Mouse (Mus musculus) midbrain, postnatal 0 days (tissue): Measurements from ENCODE around the gene Ifnz. TPM values are rescaled to one million over a fixed set of nuclear protein-coding genes. Genes with fewer than 3 reads are reported as not detected.
"Not testable (repeated sequence)": the region's sequence is repeated elsewhere in the genome, so short reads cannot be mapped to it uniquely, and the experiment has no call there.

Experiments
- ATAC-seq: fragments of 200-750 bp; cut with Nextera tagmentation; 2 replicates; pipeline ENCODE4 v1.8.0; 2017; ENCODE audit warnings: moderate number of reproducible peaks, mild to moderate bottlenecking, moderate TSS enrichment, moderate library complexity; ENCODE audit not compliant: low FRiP score
- DNase-seq: peaks from one replicate; pipeline ENCODE4 v3.0.0-alpha.2; 2015; ENCODE audit warnings: low spot score
- H3K27ac ChIP-seq: fragments of 300-500 bp; sonication (generic); 2 replicates; pipeline ENCODE4 v1.5.1; 2014; ENCODE audit warnings: low read depth, mild to moderate bottlenecking, low read length, mixed read lengths
- H3K27me3 ChIP-seq: fragments of 300-500 bp; sonication (generic); 2 replicates; pipeline ENCODE4 v1.6.1; 2014; ENCODE audit warnings: low read length, control low read depth, mixed read lengths; ENCODE audit not compliant: insufficient read depth
- H3K36me3 ChIP-seq: fragments of 300-500 bp; sonication (generic); 2 replicates; pipeline ENCODE4 v1.6.1; 2014; ENCODE audit warnings: low read length, control low read depth, mixed read lengths; ENCODE audit not compliant: insufficient read depth
- H3K4me1 ChIP-seq: fragments of 300-500 bp; sonication (generic); 2 replicates; pipeline ENCODE4 v1.6.1; 2014; ENCODE audit warnings: mild to moderate bottlenecking, control low read depth, antibody characterized with exemption, low read length, mixed read lengths; ENCODE audit not compliant: insufficient read depth
- H3K4me2 ChIP-seq: fragments of 300-500 bp; sonication (generic); 2 replicates; pipeline ENCODE4 v1.6.1; 2014; ENCODE audit warnings: low read depth, mild to moderate bottlenecking, low read length, mixed read lengths; ENCODE audit not compliant: poor library complexity, severe bottlenecking
- H3K4me3 ChIP-seq: fragments of 300-500 bp; sonication (generic); 2 replicates; pipeline ENCODE4 v1.5.1; 2014; ENCODE audit warnings: low read depth, mild to moderate bottlenecking, low read length, moderate library complexity
- H3K9ac ChIP-seq: fragments of 300-500 bp; sonication (generic); replicated peaks from 2 replicates; pipeline ENCODE4 v1.6.1; 2014; ENCODE audit warnings: mild to moderate bottlenecking, low read length, moderate library complexity, mixed read lengths; ENCODE audit not compliant: poor library complexity, severe bottlenecking
- H3K9me3 ChIP-seq: fragments of 300-500 bp; sonication (generic); 2 replicates; pipeline ENCODE4 v1.6.1; 2016; ENCODE audit warnings: low read length, control low read depth
- CTCF ChIP-seq: IDR thresholded peaks from 2 replicates; pipeline ENCODE4 v1.5.1; 2016; ENCODE audit warnings: antibody characterized with exemption, mild to moderate bottlenecking
- WGBS: fragments of 180-500 bp; shearing (Covaris S2); extraction: QIAGEN DNeasy Blood & Tissue Kit; methylation state at CpG from one replicate; pipeline ENCODE4 v1.1.7; 2014; 5-methylcytosine and 5-hydroxymethylcytosine counted together
- polyA plus RNA-seq: library from polyadenylated mRNA; unstranded; fragments of >200 nt; fragmentation: Nextera tagmentation; extraction: Ambion mirVana; gene quantifications from 2 replicates; pipeline ENCODE4 v1.2.1, GENCODE M21; 2015
- total RNA-seq: library from RNA; depleted of rRNA; stranded (reverse); fragments of >200 nt; gene quantifications from 2 replicates; pipeline ENCODE4 v1.2.3, GENCODE M21; 2014

Gene Ifnz
- total and polyA plus RNA-seq, 2 experiments from 2014 or later: not detected

DNA sequence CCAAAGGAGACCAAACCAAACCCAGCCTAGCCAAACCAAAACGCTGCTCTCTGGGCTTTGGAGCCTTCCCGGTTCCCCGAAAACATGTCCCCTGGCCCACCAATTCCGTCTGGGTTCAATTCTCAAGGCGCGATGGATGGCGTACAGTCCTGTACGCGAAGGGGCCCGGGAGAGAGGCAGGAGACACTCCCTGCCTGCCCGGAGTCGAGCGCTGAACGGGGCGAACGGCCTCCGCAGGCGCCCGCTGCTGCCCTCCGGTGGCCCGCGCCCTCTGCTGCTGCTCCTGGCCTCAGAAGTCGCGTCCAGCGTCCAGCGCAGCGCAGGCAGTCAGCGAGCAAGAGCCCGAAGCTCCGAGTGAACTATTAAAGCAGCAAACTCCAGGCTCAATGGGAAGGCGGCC is 404 bp downstream of the Ifnz start:
- H3K36me3 ChIP-seq, H3K4me1 ChIP-seq, DNase-seq, H3K9ac ChIP-seq, H3K27ac ChIP-seq, H3K27me3 ChIP-seq, H3K4me3 ChIP-seq, ATAC-seq, H3K4me2 ChIP-seq, H3K9me3 ChIP-seq: not testable (repeated sequence)
- 0 out of 2 replicates have a peak, but pooled peaks have one; percentile 12 for TF ChIP-seq CTCF
- no CpG with 5 or more reads among the region's 31 CpGs for WGBS

DNA sequence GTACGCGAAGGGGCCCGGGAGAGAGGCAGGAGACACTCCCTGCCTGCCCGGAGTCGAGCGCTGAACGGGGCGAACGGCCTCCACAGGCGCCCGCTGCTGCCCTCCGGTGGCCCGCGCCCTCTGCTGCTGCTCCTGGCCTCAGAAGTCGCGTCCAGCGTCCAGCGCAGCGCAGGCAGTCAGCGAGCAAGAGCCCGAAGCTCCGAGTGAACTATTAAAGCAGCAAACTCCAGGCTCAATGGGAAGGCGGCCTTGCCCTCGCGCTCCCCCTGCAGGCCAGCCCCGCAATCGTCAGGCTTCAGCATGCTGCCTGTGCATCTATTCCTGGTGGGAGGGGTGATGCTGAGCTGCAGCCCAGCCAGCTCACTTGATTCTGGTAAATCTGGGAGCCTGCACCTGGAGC is 3.5 kb downstream of the Ifnz start, which contains the start of gene Gm13276:
Gene Gm13276 (plus strand): TSS at position 301 of the 400 bp plus-strand sequence.
- ATAC-seq, H3K27me3 ChIP-seq, H3K36me3 ChIP-seq, H3K4me3 ChIP-seq, DNase-seq, H3K9ac ChIP-seq, H3K4me2 ChIP-seq, H3K27ac ChIP-seq, H3K4me1 ChIP-seq, H3K9me3 ChIP-seq: not testable (repeated sequence)
- no CpG with 5 or more reads among the region's 27 CpGs for WGBS

- no CpG with 5 or more reads among the region's 28 CpGs for WGBS
- H3K27me3 ChIP-seq, H3K9ac ChIP-seq, ATAC-seq, H3K36me3 ChIP-seq, H3K4me2 ChIP-seq, H3K9me3 ChIP-seq, H3K4me3 ChIP-seq, DNase-seq, H3K27ac ChIP-seq, H3K4me1 ChIP-seq: not testable (repeated sequence)
- peak; percentile 59 for TF ChIP-seq CTCF
These were observed 6.5 kb downstream of the Ifnz start, which contains the start of gene Gm13277 for GRCm38 (mm10) chr4:88788402-88788801. Gene Gm13277 (plus strand): TSS chr4:88788632.

DNA sequence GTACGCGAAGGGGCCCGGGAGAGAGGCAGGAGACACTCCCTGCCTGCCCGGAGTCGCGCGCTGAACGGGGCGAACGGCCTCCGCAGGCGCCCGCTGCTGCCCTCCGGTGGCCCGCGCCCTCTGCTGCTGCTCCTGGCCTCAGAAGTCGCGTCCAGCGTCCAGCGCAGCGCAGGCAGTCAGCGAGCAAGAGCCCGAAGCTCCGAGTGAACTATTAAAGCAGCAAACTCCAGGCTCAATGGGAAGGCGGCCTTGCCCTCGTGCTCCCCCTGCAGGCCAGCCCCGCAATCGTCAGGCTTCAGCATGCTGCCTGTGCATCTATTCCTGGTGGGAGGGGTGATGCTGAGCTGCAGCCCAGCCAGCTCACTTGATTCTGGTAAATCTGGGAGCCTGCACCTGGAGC is 9.3 kb downstream of the Ifnz start, which contains the start of gene Gm13278:
Gene Gm13278 (plus strand): TSS at position 301 of the 400 bp plus-strand sequence.
- not testable (repeated sequence) for H3K4me2 ChIP-seq, H3K4me3 ChIP-seq, H3K27me3 ChIP-seq, H3K9me3 ChIP-seq, H3K4me1 ChIP-seq, H3K36me3 ChIP-seq, H3K27ac ChIP-seq, H3K9ac ChIP-seq, ATAC-seq, DNase-seq
- no CpG with 5 or more reads among the region's 28 CpGs for WGBS

GRCm38 (mm10) chr4:88793936-88794675 is 12.2 kb downstream of the Ifnz start, which contains the start of gene Gm13275:
Gene Gm13275 (plus strand): TSS chr4:88794487.
- H3K27me3 ChIP-seq, DNase-seq: not testable (repeated sequence)

DNA sequence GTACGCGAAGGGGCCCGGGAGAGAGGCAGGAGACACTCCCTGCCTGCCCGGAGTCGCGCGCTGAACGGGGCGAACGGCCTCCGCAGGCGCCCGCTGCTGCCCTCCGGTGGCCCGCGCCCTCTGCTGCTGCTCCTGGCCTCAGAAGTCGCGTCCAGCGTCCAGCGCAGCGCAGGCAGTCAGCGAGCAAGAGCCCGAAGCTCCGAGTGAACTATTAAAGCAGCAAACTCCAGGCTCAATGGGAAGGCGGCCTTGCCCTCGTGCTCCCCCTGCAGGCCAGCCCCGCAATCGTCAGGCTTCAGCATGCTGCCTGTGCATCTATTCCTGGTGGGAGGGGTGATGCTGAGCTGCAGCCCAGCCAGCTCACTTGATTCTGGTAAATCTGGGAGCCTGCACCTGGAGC is 15.2 kb downstream of the Ifnz start, which contains the start of gene Gm13279:
Gene Gm13279 (plus strand): TSS at position 301 of the 400 bp plus-strand sequence.
- not testable (repeated sequence) for H3K4me1 ChIP-seq, H3K27me3 ChIP-seq, H3K4me2 ChIP-seq, ATAC-seq, H3K27ac ChIP-seq, H3K4me3 ChIP-seq, H3K9ac ChIP-seq, H3K9me3 ChIP-seq, H3K36me3 ChIP-seq, DNase-seq
- WGBS: no CpG with 5 or more reads among the region's 28 CpGs

More at GRCm38 (mm10) chr4:88793936-88794675, 12.2 kb downstream of the Ifnz start, which contains the start of gene Gm13275:
- TF ChIP-seq CTCF: peak; percentile 39
- H3K27ac ChIP-seq, H3K4me1 ChIP-seq, H3K9ac ChIP-seq, ATAC-seq, H3K36me3 ChIP-seq, H3K9me3 ChIP-seq, H3K4me3 ChIP-seq, H3K4me2 ChIP-seq: not testable (repeated sequence)
- 0% methylated on average over 8 of the region's 52 CpGs for WGBS

DNA sequence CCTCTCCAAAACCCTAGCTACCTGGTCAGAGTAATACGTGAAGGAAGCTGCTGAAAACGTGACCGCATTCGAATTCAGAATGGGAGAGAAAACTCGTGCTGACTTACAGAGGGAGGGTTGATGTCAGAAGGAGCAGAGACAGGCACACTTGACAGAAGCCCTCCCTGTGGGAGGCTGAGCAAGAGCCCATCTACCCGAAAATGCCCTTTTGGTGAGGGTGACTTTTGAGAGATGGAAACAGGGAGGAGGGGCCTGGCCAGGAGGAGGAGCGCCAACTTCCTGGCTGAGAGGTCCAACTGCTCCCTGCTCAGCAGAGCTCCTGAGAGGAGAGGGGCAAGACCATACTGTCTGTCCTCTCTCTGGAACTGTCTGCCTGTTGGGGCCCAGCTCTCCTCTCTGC is 17.4 kb downstream of the Ifnz start, which contains the start of gene Gm13285:
Gene Gm13285 (plus strand): TSS at position 301 of the 400 bp plus-strand sequence.
- not testable (repeated sequence) for H3K27me3 ChIP-seq, H3K4me3 ChIP-seq, H3K9ac ChIP-seq, DNase-seq, H3K4me2 ChIP-seq, H3K9me3 ChIP-seq, H3K27ac ChIP-seq, ATAC-seq, H3K4me1 ChIP-seq, H3K36me3 ChIP-seq
- WGBS: 17% methylated on average over 3 of the region's 7 CpGs

GRCm38 (mm10) chr4:88802954-88803353 is 21.0 kb downstream of the Ifnz start, which contains the start of gene Gm13287:
Gene Gm13287 (plus strand): TSS chr4:88803254.
- not testable (repeated sequence) for H3K4me3 ChIP-seq, H3K9me3 ChIP-seq, H3K9ac ChIP-seq, H3K27me3 ChIP-seq, DNase-seq, H3K36me3 ChIP-seq, H3K27ac ChIP-seq, ATAC-seq, H3K4me2 ChIP-seq, H3K4me1 ChIP-seq
- WGBS: no CpG with 5 or more reads among the region's 29 CpGs
